Mouse (Mus musculus): ENCODE results near the gene Mapk8ip2. TPM values are rescaled to one million over a fixed set of nuclear protein-coding genes. Genes with fewer than 3 reads are reported as not detected.

The Mapk8ip2 gene
- total RNA-seq, 4 experiments from 2014 or later, result 240 to 262 (median 246) TPM

DNA sequence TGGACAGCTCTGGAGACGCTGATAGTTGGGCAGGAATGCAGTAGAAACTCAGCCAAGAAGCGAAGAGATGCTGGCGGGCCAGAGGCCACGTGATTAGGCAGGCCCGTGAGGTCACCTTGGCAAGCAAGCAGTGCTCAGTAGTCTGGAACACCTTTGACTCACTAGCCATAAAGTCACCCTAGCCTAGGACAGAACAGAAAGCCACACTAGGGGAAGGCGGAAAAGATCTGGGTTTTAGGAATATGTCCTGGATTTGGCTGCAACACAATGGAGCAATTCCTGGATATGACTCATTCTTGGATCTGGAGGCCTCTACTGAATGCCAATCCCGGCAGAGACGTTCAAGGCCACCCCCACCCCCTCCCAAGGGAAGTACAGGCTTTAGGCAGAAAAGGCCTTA, 26.9 kb downstream of the Mapk8ip2 start:
- no peak for DNase-seq (ENCODE audit: low spot score in 2 of 2)

DNA sequence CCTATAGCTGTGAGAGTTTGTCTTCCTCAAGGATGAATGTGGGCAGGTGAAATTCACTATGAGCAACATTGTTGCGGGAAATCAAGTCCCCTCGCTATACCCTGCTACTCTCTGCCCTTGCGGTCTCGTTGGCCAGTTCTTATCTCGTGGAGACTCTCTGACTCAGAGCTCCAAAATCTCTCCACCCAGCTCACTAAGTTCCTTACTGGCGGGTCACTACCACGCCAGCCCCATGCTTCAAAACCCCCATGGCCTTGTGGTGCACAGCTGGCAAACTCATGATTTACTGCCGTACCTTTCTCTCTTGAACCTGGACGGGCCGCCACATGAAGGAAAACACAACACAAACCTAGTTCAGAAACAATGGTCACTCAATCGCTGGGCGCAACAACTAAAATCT, 34.5 kb downstream of the Mapk8ip2 start:
- DNase-seq (ENCODE audit: low spot score in 2 of 2), result no peak

DNA sequence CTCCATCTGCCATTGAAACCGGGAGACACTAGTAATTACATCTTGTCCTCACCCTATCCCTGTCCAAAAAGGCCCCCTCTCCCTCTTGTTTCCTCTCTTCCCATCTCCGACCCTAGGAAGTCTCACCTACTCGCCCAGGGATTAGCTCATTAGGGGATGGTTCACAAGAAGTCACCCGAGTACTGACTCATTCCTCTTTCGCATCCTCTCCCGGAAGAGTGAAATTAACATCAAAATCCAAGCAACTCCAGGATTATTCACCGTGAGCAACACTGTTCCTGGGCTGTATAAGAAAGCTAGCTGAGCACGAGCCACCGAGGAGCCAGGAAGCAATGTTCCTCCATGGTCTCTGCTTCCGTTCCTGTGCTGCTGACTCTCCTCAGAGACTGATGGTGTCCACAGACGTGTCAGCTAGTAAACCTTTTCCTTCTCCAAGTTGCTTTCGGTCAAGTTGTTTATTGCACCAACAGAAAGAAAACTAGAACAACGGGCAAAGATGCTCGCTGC, 35.0 kb downstream of the Mapk8ip2 start:
- no peak for DNase-seq (ENCODE audit: low spot score in 2 of 2)

DNA sequence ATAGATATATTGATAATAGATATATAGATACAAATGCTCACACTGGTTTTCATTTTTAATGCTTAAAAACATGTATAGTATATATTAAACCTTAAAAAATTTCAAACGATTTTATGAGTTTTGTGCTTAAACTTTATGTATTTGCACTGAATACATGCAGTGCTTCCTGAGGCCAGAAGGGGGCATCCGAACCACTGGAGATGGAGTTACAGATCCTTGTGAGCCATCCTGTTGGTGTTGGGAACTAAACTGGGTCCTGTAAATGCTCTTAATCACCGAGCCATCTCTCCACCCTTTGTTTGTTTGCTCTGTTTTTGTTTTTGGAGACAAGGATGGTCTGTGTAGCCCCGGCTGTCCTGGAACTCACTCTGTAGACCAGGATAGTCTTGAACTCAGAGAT, 41.3 kb downstream of the Mapk8ip2 start:
- no peak for DNase-seq (ENCODE audit: low spot score in 2 of 2)

DNA sequence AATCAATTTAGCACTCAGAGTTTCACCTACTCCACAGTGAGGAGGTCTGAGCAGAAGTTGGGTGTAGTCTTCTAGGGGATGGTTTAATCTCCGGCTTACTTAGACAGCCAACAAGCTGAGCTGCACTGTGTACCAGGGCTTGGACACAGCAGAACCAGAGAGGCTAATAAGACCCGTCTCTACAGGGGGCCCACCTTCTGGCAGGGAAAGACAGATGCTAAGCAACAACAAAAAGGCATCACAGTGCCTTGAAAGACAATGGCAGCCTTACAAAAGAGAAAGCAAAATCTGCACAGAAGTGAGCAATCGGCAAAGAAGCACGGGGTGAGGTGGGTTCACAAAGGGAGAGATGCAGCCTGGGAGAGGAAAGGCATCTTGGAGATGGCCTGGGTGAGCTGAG, 42.4 kb downstream of the Mapk8ip2 start:
- DNase-seq (ENCODE audit: low spot score in 2 of 2), result no peak

DNA sequence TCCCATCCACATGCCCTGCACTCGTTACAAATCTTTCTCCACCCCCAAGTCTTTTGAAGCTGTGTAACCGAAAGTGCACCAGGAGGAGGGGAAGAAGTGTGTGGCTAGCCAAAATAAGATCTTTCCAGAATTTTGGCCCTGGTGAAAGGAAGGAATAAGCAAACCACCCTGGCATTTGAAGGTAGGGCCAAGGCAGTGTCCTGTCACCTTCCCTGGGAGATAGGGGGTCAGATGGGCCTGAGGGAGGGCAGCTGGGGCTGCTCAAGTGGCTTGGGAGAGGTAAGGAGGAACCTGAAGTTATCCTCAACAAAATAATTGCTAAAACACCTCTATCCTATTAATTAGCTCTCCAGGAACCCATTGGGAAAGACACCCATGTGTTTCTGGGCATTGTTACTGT, 43.1 kb downstream of the Mapk8ip2 start:
- DNase-seq (ENCODE audit: low spot score in 2 of 2), result no peak

DNA sequence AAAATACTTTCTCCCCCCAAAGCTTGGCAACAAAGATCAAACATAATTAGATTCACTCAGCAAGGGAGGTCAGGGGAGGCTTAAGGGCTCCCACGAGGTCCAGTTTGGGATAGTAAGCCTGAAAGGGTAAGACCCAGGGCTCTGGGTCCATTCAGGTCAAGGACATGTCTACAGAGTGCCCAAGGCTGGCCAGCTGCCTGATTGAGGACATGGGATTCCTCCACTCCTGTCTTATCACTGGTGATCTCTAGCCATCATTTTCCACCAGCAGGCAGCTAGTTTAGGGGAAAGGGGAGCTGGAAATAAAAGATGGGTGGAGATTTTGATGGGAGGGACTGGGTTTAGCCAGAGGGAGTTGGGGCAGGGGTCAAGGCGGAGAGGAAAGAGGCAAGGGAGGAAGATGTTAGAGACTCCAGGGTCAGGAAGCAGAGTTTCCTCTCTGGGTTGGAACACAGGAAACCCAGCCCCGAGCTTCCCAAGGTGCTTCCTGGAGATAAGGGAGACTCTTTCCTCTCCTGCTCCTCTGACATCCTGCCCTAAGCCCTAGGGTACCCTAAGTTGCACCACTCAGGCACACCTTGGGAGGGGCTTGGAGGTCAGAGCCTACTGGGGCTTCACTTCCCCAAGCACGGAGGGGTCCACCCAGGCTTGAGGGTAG, 43.8 kb downstream of the Mapk8ip2 start:
- no peak for DNase-seq (ENCODE audit: low spot score in 2 of 2)

DNA sequence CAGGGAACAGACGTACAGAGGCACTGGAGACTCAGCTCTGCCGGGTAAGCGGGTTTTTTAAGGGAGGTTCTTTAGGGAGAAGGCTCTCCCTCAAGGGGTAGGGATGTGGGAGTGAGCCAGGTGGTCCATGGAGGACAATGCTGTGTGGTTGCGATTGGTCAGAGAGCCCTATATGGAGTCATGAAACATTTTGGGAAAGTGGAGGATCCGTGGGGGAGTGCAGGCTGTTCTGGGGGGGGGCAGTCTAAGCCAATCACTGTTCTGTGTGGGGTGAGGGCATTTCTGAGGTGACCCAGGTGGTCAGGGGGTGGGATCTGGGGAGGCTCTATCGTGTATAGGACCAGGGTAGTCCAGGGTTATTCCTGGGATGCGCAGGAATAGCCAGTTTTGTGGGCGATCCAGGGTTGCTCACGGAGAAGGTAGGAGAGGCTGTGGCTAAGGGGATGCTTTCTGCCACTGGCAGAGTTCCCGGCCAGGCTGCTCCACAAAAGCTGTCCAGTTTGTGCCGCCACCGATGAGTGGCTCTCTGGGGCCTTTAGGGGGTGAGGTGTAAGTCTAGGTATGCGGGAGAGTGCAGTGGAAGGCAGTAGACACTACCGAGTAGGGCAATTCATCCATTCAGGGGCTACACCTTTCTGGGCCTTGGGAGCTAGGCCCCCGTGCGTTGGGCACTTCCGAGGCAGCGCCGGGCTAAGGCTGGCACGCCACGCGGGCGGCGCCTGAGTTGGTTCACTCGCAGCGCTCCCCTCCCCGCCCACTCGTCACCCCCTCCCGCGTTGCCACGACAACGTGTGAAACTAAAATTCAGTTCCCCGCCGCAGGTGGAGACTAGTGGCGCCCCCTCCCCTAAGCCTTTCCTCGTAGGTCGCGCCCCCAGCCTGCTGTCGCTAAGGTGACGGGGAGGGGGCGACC, 44.6 kb downstream of the Mapk8ip2 start:
- peak; percentile 70 to 82 for DNase-seq (ENCODE audit: low spot score in 2 of 2)

DNA sequence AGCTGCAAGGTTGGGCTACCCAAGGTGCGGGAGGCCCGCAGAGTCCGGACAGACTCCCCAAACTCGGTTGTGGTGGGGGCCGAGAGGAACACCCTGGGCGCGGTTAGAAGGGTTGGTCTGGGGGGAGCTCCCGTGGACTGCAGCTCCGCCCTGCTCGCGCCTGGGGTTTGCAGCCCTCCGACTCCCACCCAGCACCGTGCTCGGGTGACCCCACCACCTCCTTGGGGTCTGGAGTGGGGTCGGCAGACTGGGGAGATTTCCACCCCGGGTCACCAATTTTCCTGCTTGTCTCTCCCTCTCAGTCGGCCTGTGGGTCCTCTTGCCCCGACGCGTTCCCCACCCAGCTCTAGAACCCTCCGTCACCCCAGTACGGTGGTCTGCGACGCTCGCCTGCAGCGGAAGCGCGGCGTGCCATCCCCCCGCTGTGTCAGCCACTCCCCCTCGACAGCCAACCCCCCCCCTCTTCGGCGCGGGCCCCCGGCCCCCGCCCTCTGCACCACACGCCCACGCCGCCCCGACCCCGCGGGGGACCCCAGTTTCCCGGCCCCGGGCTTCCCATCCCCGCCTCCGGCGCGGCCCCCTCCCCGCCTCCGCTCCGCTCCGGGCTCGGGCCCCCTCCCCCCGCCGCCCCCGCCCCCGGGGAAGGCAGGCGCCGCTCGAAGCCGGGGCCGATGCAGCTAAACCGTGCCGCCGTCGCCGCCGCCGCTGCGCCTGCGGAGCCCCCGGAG, 45.4 kb downstream of the Mapk8ip2 start, which contains the start of gene Shank3:
Gene Shank3, plus strand, starts transcription at position 663 of the 728 bp plus-strand sequence.
- DNase-seq (ENCODE audit: low spot score in 2 of 2), result no peak

DNA sequence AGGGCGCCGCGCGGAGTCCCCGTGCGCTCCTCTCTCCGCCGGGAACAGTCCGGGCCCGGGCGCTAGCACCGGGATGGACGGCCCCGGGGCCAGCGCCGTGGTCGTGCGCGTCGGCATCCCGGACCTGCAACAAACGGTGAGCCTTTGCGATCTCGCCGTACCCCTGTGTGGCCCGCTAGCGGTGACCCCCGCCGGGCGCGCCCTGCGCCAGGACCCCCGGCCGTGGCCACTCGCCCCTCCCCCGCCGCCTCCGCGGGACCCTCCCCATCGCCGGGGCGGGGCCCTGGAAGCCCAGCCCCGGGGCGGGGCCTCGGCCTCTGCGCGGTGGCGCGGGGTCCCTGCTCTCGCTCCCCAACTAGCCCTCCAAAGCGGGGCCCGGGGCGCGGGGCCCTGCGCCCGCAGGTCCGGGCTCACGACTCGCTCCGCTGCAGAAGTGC, 46.1 kb downstream of the Mapk8ip2 start:
- no peak for DNase-seq (ENCODE audit: low spot score in 2 of 2)

DNA sequence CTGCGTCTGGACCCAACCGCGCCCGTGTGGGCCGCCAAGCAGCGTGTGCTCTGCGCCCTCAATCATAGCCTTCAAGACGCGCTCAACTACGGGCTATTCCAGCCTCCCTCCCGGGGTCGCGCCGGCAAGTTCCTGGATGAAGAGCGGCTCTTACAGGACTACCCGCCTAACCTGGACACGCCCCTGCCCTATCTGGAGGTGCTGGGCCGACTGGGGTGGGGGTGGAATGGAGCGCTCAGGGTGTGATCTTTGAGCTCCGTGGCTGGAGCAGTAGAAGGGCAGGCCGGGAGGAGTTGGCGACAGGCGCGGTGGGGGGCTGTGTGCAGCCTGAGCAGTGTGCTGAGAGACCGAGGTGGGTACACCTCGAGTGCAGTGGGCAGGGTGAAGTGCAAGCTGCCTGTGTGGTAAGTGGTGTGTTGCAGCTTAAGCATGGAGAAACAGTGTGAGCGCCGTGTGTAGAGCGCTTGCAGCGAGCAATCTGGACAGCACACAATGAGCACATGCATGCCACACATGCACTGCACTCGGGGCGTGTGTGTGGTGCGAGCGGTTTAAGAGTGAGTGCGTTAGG, 46.6 kb downstream of the Mapk8ip2 start:
- no peak for DNase-seq (ENCODE audit: low spot score in 2 of 2)

DNA sequence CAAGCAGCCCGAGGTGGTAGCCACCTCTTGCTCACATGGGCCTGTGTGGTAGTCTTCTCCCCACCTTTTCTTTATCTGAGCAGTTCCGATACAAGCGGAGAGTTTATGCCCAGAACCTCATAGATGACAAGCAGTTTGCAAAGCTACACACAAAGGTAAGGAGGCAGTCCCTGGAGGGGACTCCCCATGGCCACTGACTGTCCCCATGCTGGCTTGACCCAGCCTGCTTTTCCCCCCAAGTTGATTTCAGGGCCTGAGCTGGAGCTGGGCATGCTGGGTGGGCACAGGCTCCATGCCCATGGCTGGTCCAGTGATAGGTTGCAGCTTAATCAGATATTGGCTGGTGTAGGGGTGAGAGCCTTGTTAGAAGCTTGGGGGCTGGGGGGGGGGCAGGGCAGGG, 47.6 kb downstream of the Mapk8ip2 start:
- no peak for DNase-seq (ENCODE audit: low spot score in 2 of 2)

DNA sequence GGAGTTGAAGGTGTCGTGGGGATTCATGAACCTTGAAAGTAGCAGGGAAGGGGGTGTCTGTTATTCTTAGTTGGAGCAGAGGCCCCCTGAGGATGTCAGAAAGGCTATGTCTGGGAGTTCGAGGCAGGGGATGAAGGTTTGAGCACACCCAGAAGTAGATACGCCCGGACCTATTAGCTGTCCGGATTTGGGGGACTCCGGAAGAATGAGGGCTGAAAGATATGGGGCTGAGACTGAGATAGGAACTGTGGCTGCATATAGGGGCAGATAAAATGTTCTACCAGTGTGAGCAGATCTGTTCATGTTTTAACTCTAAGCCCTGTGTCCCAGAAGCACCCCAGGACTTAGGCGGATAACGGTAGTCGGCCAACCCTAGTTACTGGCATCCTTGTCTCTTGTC, 51.1 kb downstream of the Mapk8ip2 start:
- no peak for DNase-seq (ENCODE audit: low spot score in 2 of 2)

DNA sequence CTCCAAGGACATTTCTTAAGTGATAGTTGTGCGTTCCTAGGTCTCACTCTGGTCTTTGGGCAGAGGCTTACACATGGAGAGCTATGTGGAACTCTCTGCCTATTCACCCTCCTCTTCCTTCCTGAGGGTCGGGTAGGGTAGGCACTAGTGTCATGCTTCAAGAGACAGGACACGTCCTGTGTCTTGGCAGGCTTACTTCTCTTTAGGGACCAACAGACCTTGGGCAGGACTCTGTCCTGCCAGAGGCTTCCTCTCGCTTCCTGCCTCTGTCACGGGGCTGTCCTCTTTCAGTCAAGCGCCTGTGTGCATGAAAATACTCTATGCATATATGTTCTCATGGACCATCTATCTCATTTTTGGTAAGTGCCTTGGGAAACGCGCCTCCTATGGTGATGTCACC, 54.0 kb downstream of the Mapk8ip2 start:
- no peak for DNase-seq (ENCODE audit: low spot score in 2 of 2)

DNA sequence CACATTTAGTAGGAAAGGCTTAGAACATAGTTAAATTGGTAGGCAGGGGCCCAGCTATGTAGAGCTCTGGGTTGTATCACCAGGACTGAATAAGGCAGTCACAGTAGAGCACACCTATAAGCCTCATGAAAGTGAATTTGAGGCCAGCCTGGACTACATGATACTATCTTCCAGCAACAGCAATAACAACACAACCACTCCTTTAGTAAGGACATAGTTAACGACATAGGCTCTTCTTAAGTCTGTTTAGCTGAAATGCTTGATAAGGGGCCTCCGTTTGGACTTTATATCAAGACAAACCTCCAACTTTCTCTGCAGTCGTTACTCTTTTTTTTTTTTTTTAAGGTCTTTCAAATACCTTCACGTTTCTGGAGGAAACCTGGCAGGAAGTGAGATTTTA, 59.0 kb downstream of the Mapk8ip2 start:
- no peak for DNase-seq (ENCODE audit: low spot score in 2 of 2)

Other genes with a start within 250 kb of the Mapk8ip2 start
- 100 to 1,000 TPM; 150 to 165 (median 161) TPM for gene Ppp6r2, start 242.4 kb upstream of the Mapk8ip2 start, total RNA-seq (2022)
- 100 to 1,000 TPM; 230 to 240 (median 238) TPM for gene Sbf1, start 138.6 kb upstream of the Mapk8ip2 start, total RNA-seq (2022)
- gene Adm2, start 131.2 kb upstream of the Mapk8ip2 start, total RNA-seq (2022), result not detected
- gene Miox, start 119.5 kb upstream of the Mapk8ip2 start, total RNA-seq (2022), result not detected
- gene Lmf2, start 98.3 kb upstream of the Mapk8ip2 start, total RNA-seq (2022), result 10 to 100 TPM; 15.7 to 22.6 (median 19.9) TPM
- 100 to 1,000 TPM in 3 of 4 experiments, 10 to 100 TPM in 1; 98.3 to 110 (median 107) TPM for gene Ncaph2, start 98.2 kb upstream of the Mapk8ip2 start, total RNA-seq (2022)
- gene Sco2, start 80.1 kb upstream of the Mapk8ip2 start, total RNA-seq (2022), result 10 to 100 TPM; 23.2 to 28.0 (median 26.8) TPM
- 1 to 10 TPM in 2 of 4 experiments, under 1 TPM in 2; 0.57 to 1.4 (median 0.90) TPM for gene Tymp, start 76.9 kb upstream of the Mapk8ip2 start, total RNA-seq (2022)
- 1 to 10 TPM; 1.9 to 3.8 (median 2.8) TPM for gene Odf3b, start 74.6 kb upstream of the Mapk8ip2 start, total RNA-seq (2022)
- 1 to 10 TPM in 1 of 4 experiments, under 1 TPM in 3; 0.70 to 1.1 (median 0.87) TPM for gene Klhdc7b, start 69.0 kb upstream of the Mapk8ip2 start, total RNA-seq (2022)
- not detected for gene Syce3, start 43.4 kb upstream of the Mapk8ip2 start, total RNA-seq (2022)
- gene Cpt1b, start 28.1 kb upstream of the Mapk8ip2 start, total RNA-seq (2022), result 1 to 10 TPM; 1.2 to 2.2 (median 1.5) TPM
- 1 to 10 TPM; 1.4 to 2.2 (median 1.5) TPM for gene C730034F03Rik, start 24.3 kb upstream of the Mapk8ip2 start, total RNA-seq (2022)
- under 1 TPM in 1 of 4 experiments, not detected in 3; 0.37 TPM for gene Gm44502, start 24.2 kb upstream of the Mapk8ip2 start, total RNA-seq (2022)
- 10 to 100 TPM; 37.4 to 49.3 (median 42.9) TPM for gene Chkb, start 24.0 kb upstream of the Mapk8ip2 start, total RNA-seq (2022)
- 10 to 100 TPM; 31.8 to 37.3 (median 35.9) TPM for gene Arsa, start 23.5 kb downstream of the Mapk8ip2 start, total RNA-seq (2022)
- 100 to 1,000 TPM; 192 to 223 (median 197) TPM for gene Shank3, start 45.7 kb downstream of the Mapk8ip2 start, total RNA-seq (2022)
- gene Acr, start 114.4 kb downstream of the Mapk8ip2 start, total RNA-seq (2022), result 1 to 10 TPM; 1.6 to 3.5 (median 2.3) TPM
- gene Rabl2, start 138.0 kb downstream of the Mapk8ip2 start, total RNA-seq (2022), result 10 to 100 TPM; 28.8 to 35.7 (median 33.1) TPM